In the genomic region with DNA sequence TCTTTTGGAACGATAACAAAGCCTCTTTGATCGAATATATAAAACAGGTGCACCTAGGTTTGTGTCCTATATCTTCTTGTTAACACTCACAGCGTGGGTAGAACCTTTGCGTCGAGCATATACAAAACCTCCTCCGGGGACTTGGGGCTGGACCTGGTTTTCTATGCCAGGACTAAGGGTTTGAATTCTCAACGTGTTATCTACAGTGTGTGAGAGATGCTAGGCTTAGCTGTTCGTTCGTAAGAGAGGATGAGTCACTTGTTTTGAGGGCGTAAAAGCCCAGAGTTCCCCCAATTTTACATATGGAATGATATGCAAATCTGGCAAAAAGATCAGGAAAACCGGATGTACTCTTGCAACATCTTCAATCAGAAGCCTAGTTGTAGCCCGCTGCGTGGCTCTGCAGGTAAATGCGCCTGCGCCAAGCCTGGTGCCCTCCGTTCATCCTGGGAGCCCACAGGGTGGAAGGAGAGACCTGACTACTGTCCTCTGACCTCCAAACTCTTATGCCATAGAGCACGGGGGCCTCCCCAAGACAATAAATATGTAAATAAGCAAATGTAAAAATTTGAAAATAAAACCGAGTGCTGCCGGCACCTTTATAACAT, we compare ENCODE assay signal across 8 mouse cellular contexts. TPM values are rescaled to one million over a fixed set of nuclear protein-coding genes. Genes with fewer than 3 reads are reported as not detected.
DNase-seq lines count a peak whose midpoint lies in the region; ATAC-seq and TF ChIP-seq lines count a peak whose summit lies in the region.

No protein-coding gene starts in this region.

- no peak overlapping the region for H3K9ac ChIP-seq in kidney, embryonic 14.5 days (ENCODE audit: low read depth, low read length)
- H3K9ac ChIP-seq in midbrain, embryonic 12.5 days (replicated peaks) = 0 out of 2 replicates have a peak overlapping the region, but pooled peaks have one; percentile 34

- no peak for DNase-seq in kidney, adult 9 months
- DNase-seq in cerebellum, adult 2 months = peak; percentile 79
- peak; percentile 33 to 40 for DNase-seq in frontal cortex, postnatal 14 days (ENCODE audit: low spot score in 2 of 2)
- DNase-seq in layer of hippocampus, adult 9-11 months = peak; percentile 65
- DNase-seq in thymus, postnatal 25 days = peak; percentile 35
- no peak for DNase-seq in testis, postnatal 14 days (ENCODE audit: low spot score)

- 0 out of 2 replicates have a peak, but pooled peaks have one; percentile 18 for ATAC-seq in kidney, embryonic 14.5 days (ENCODE audit: low FRiP score, low TSS enrichment)
- peak; percentile 57 for ATAC-seq in midbrain, embryonic 12.5 days (ENCODE audit: low FRiP score, low read depth)

- H3K36me3 ChIP-seq in kidney, embryonic 14.5 days (ENCODE audit: control insufficient read depth, insufficient read depth, low read length) = no peaks in the 10 kb centered on the region
- H3K36me3 ChIP-seq in midbrain, embryonic 12.5 days = no peaks in the 10 kb centered on the region

- H3K4me1 ChIP-seq in kidney, embryonic 14.5 days (ENCODE audit: control insufficient read depth, insufficient read depth, low read length) = no peaks in the 10 kb centered on the region
- H3K4me1 ChIP-seq in cerebellum, adult 2 months (ENCODE audit: control insufficient read depth, insufficient read depth, low read length) = no peaks in the 10 kb centered on the region
- H3K4me1 ChIP-seq in midbrain, embryonic 12.5 days = 0 out of 2 replicates have a peak, but pooled peaks cover 8% of the 10 kb centered on the region

- peak; percentile 36; the same call in 1 of the 2 replicates for TF ChIP-seq POLR2A in cerebellum, adult 2 months (IDR thresholded peaks at IDR 0.05; ENCODE audit: borderline replicate concordance, insufficient read depth, low read length)

- 35% methylated on average over 19 of the region's 19 CpGs for WGBS in kidney, embryonic 14.5 days
- WGBS in cerebellum, adult 2 months = 22% methylated on average over 19 of the region's 19 CpGs
- 39% methylated on average over 19 of the region's 19 CpGs for WGBS in midbrain, embryonic 12.5 days

- H3K27ac ChIP-seq in kidney, embryonic 14.5 days (ENCODE audit: low read depth, low read length) = no peak overlapping the region
- H3K27ac ChIP-seq in cerebellum, adult 2 months (ENCODE audit: insufficient read depth, low read length) = peak overlapping the region; percentile 64
- H3K27ac ChIP-seq in midbrain, embryonic 12.5 days (replicated peaks) = peak overlapping the region; percentile 74; the same call in 1 of the 2 replicates

- no peak for TF ChIP-seq CTCF in cerebellum, adult 2 months (IDR thresholded peaks at IDR 0.05; ENCODE audit: borderline replicate concordance, insufficient read depth, low read depth, low read length)

- no peaks in the 10 kb centered on the region for H3K27me3 ChIP-seq in kidney, embryonic 14.5 days (ENCODE audit: control insufficient read depth, insufficient read depth, low read length)
- no peaks in the 10 kb centered on the region for H3K27me3 ChIP-seq in cerebellum, adult 2 months (ENCODE audit: control insufficient read depth, insufficient read depth, low read length)
- peaks cover 15% of the 10 kb centered on the region for H3K27me3 ChIP-seq in midbrain, embryonic 12.5 days

- H3K9me3 ChIP-seq in kidney, embryonic 14.5 days (ENCODE audit: control insufficient read depth, low read length) = no peaks in the 10 kb centered on the region
- H3K9me3 ChIP-seq in midbrain, embryonic 12.5 days = no peaks in the 10 kb centered on the region

- H3K4me2 ChIP-seq in kidney, embryonic 14.5 days (replicated peaks; ENCODE audit: low read depth, low read length) = peak overlapping the region; percentile 39
- peak overlapping the region; percentile 61 for H3K4me2 ChIP-seq in midbrain, embryonic 12.5 days (replicated peaks)

- H3K4me3 ChIP-seq in kidney, embryonic 14.5 days (ENCODE audit: low read length) = peak overlapping the region; percentile 19
- peak overlapping the region; percentile 55 for H3K4me3 ChIP-seq in cerebellum, adult 2 months (replicated peaks; ENCODE audit: insufficient read depth, low read depth, low read length)
- peak overlapping the region; percentile 39 for H3K4me3 ChIP-seq in midbrain, embryonic 12.5 days

RNA-seq across cellular contexts. Expression of a gene that starts 34.4 kb away (rescaled TPM):
- 38.6 and 65.6 TPM in 2 replicates for polyA plus RNA-seq in kidney, embryonic 14.5 days (2014; fragmentation: Nextera tagmentation; extraction: Ambion mirVana)
- 60.7 and 67.6 TPM in 2 replicates for polyA plus RNA-seq in cerebellum, adult 2 months (2012; rRNA removed)
- 74.5 and 83.8 TPM in 2 replicates for polyA plus RNA-seq in midbrain, embryonic 12.5 days (2016; fragmentation: Nextera tagmentation; extraction: Ambion mirVana)

RNA-seq across cellular contexts. Expression of a gene that starts 46.8 kb away (rescaled TPM):
- polyA plus RNA-seq in kidney, embryonic 14.5 days (2014; fragmentation: Nextera tagmentation; extraction: Ambion mirVana) = 21.8 and 28.9 TPM in 2 replicates
- polyA plus RNA-seq in cerebellum, adult 2 months (2012; rRNA removed) = 9.5 and 13.6 TPM in 2 replicates
- 3.7 and 4.2 TPM in 2 replicates for polyA plus RNA-seq in midbrain, embryonic 12.5 days (2016; fragmentation: Nextera tagmentation; extraction: Ambion mirVana)

Comparison
In these comparisons a context has a peak if more than half of its experiments do, and no peak if none do; other contexts are left out.
1. DNase-seq: peak in cerebellum, adult 2 months (2 of 2), frontal cortex, postnatal 14 days (2 of 2), layer of hippocampus, adult 9-11 months (single experiment) and thymus, postnatal 25 days (single experiment); none in kidney, adult 9 months (single experiment) and testis, postnatal 14 days (single experiment).
2. Peak in every context shown above with its lines, with median percentiles within 50 percentile points of each other: H3K4me3 ChIP-seq.